Mouse (Mus musculus): Measurements from ENCODE around the gene Phldb1. TPM values are rescaled to one million over a fixed set of nuclear protein-coding genes. Genes with fewer than 3 reads are reported as not detected.
"Not testable (repeated sequence)": the region's sequence is repeated elsewhere in the genome, so short reads cannot be mapped to it uniquely, and the experiment has no call there.

Gene Phldb1
- under 1 TPM; 0.41 to 0.92 (median 0.58) TPM for polyA plus RNA-seq (2017; shearing (Covaris generic))

DNA sequence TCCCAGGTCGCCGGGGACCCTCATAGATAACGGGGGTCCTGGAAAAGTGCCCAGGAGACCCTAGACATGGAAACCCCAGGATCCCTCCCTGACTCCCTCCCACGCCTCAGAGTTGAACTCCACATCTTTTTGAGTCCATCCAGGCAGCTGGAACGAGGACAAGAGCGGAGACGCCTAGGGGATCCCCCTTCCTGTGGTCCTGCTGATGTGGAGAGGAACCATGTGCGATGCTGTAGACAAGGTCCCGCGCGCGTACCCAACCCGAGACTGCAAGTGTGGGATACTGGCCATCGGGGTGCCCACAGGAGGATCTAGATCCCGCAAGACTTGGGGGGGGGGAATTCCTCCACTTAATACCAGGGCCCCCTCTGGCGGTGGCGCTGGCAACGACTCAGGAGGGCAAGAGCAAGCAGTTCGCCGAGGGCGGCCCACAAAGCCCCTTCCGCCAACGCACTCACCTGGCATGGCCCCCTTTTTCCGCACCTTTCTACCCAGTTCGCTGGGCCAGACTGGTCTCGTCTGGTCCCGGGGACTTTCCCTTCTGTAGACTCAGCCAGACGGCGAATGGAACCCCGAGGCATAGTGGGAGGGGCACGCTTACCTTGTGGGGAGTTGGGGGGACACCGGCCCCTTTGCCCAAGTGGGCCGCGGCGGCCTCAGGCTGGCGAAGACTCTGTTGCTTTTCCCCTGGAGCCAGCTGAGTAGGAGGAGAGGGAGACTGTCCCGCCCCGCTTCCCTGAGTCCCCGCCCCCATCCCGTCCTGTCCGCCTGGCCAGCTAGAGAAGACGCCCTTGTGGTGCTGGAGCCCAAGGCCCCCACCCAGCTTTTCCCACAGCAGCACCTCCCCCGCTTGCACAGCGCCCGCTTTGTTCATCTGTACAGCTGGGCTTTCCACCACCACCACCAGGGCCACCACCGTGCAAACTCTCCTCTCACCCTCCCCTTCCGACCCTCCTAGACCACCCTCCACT lies at the start of gene Phldb1:
TSS of gene Phldb1 (minus strand) at position 675 of the 971 bp plus-strand sequence.
- peak; percentile 72 for ATAC-seq

GRCm38 (mm10) chr9:44772750-44773651 lies 38.0 kb upstream of the Phldb1 start:
- peak; percentile 98 for ATAC-seq

GRCm38 (mm10) chr9:44772392-44772749 lies 37.4 kb upstream of the Phldb1 start:
- ATAC-seq, result peak; percentile 7

DNA sequence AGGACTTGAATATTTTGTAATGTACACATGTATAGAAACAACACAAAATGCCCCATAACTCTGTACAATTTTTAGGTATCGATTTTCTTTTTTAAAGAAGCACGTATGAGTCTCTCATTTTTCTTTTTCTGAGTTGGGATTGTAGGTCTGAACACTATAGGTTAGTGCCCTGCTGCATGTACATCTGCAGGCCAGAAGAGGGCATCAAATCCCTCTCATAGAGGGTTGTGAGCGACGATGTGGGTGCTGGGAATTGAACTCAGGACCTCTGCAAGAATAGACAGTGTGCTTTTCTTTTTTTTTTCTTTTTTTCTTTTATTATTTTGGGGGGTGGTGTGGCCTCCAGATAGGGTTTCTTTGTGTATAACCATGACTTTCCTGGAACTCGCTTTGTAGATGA lies 36.4 kb upstream of the Phldb1 start:
- ATAC-seq, result no peak

DNA sequence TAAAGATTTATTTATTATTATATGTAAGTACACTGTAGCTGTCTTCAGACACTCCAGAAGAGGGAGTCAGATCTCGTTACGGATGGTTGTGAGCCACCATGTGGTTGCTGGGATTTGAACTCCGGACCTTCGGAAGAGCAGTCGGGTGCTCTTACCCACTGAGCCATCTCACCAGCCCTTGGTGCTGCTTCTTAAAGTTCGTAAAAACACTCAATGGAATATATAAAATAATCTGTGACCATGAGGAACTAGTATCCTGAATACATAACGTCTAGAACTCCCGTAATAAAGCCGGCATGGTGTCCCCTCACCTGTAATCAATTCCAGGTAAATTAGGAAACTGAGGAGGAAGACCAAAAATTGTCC lies 33.0 kb upstream of the Phldb1 start:
- not testable (repeated sequence) for ATAC-seq

GRCm38 (mm10) chr9:44767101-44768028 lies 32.4 kb upstream of the Phldb1 start, which contains the start of the genes Arcn1 and Ift46:
Gene Arcn1 (minus strand): TSS chr9:44767845.
Gene Ift46 (plus strand): TSS chr9:44767908.
- ATAC-seq, result peak; percentile 73

GRCm38 (mm10) chr9:44760873-44761272 lies 25.9 kb upstream of the Phldb1 start:
- peak; percentile 50 for ATAC-seq

DNA sequence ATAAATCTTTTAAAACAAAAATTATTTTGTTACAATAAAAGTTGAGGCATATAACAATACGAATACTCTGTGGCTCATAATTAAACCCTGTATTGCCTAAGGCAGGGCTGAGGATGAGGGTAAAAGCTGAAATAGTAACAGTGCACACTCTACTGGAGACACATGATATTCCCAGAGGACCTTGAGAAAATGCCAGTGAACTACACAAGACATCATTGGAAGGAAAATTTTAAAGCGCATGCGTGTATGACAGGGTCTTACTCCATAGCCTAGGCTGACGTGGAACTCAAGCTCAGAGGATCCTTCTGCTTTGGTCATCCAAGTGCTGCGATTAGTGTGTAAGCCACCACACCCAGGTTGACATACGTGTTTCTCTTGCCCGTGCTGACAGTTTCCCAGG lies 13.5 kb upstream of the Phldb1 start:
- no peak for ATAC-seq

GRCm38 (mm10) chr9:44747341-44747740 lies 12.3 kb upstream of the Phldb1 start:
- ATAC-seq, result no peak

- no peak for ATAC-seq
Observed at GRCm38 (mm10) chr9:44746666-44747065, 11.7 kb upstream of the Phldb1 start.

DNA sequence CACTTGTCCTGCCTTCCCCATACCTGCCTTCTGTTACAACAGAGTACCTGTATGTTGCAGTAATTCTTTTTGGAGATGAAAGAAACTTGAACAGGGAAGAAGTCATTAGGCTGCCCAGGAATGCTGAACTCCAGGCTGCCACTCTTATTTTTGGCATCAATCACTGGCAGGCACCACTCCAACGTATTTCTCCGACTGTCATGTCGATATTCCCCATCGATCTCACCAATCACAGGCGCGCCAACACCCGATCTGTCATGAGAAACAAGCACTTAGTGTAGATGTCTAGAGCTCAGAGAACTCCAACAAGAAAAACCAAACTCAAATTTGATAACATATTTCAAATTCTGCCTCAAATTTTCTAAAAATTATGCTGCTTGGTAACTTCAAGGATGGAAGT lies 10.4 kb upstream of the Phldb1 start:
- no peak for ATAC-seq

DNA sequence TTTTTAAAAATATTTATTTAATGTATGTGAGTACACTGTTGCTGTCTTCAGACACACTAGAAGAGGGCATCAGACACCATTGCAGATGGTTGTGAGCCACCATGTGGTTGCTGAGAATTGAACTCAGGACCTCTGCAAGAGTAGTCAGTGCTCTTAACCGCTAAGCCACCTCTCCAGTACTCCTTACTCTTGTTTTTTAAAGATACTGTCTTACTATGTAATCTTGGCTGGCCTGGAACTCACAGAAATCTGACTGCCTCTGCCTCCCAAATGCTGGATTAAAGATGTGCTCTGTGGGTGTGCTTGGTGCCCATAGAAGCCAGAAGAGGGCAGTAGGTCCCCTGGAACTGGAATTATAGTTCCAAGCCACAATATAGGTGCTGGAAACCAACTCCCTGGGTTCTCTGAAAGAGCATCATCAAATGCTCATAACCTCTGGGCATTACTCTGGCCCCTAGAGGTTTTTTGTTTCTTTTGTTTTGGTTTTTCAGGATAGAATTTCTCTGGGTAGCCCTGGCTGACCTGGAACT lies 5.7 kb upstream of the Phldb1 start:
- ATAC-seq, result no peak

GRCm38 (mm10) chr9:44737240-44737949 lies 2.4 kb upstream of the Phldb1 start:
- no peak for ATAC-seq

GRCm38 (mm10) chr9:44736301-44736700 lies 1.3 kb upstream of the Phldb1 start:
- ATAC-seq, result no peak

DNA sequence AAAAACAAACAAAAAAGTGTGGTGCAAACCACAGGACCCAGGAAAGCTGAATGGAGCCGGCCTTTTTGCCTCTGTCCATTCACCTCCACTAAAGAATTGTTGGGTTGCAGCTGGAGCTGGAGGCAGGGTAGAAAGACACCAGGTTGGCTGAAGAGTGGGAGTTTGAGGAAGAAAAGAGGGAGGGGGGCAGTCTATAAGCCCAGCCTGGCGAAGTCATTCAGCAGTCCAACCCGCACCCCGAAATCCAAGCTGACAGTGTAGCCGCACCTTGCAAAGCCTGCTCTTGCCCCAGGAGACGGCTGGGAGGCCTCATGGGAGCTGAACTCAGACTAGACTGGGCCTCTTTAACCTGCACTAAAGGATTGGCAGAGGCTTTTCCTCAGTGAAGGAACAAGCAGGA lies 888 bp upstream of the Phldb1 start:
- ATAC-seq, result no peak

DNA sequence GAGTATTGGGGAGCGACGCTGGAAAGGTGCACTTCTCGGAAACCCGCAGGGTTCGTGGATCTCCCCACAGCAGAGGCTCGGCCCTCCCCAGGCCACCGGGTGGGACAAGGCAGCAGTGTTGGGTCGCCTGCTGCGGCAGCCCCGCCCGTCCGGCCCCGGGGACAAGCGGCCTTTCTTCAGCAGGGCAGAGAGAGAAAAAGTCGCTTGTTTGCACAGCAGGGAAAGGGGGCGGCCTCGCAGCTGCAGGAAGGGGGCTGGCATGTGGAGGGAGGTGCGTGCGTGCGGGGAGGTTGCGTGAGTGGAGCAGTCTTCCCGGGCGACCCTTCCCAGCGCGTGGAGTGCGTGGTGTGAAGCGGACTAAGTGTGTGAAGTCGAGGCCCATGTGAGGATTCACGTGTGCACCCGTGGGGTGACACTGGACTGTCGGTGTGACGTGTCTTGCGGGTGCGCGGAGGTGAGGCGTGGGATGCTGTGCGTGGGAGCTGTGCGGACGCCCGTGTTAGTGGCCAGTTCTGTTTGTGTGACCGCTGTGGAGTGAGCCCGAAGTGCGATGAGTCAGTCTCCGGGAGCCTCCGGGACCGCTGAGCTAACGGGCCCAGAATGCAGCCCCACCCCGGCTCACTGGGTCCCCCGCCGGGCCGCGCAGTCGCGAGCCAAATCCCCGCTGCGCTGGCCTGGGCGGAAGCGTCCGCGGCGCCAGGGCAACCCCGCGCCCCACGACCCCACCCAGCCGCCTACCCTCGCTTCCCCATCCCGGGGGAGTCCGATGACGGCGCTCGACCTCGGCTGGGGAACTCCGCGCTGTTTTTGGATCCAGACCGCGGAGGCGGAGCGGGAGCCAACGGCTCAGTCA lies 1.1 kb downstream of the Phldb1 start:
- ATAC-seq, result peak; percentile 38

GRCm38 (mm10) chr9:44732921-44733530 lies 2.0 kb downstream of the Phldb1 start:
- no peak for ATAC-seq

- no peak for ATAC-seq
Observed at GRCm38 (mm10) chr9:44732130-44732549, 2.9 kb downstream of the Phldb1 start.

- no peak for ATAC-seq
Observed at GRCm38 (mm10) chr9:44727441-44727840, 7.6 kb downstream of the Phldb1 start.

All from inflammation-experienced regulatory T-cells, adult 6 months (primary cell).